Mouse (Mus musculus) 416B (cell line): ENCODE results near the gene 1700001P01Rik.

Experiments used
- DNase-seq: peaks from one replicate; pipeline ENCODE4 v3.0.0; 2011; ENCODE audit warnings: low read depth

1700001P01Rik gene

GRCm38 (mm10) chr11:97775808-97776496 lies at the start of gene 1700001P01Rik:
Gene 1700001P01Rik (minus strand): TSS chr11:97775918.
- no peak for DNase-seq

- peak; percentile 62 for DNase-seq
These were observed 49.6 kb upstream of the 1700001P01Rik start for GRCm38 (mm10) chr11:97825295-97825694.

DNA sequence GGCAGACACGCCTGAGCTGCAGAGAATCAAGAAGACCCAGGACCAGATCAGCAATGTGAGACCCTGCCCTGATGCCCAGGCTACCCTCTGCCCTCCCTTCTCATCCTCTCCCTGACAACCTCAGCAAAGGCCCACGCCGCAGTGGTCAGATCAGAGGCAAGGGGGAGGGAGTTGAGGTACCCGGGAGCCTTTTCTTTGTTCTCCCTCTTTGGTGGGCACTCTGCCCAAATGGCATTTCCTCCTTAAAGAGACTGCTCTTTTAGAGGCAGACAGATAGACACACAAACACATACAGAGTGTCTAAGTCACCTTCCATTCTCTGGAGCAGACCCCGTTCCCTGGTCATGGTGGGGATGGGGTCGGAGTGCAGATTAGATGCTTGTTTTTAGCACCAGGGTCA lies 49.2 kb upstream of the 1700001P01Rik start:
- no peak for DNase-seq

DNA sequence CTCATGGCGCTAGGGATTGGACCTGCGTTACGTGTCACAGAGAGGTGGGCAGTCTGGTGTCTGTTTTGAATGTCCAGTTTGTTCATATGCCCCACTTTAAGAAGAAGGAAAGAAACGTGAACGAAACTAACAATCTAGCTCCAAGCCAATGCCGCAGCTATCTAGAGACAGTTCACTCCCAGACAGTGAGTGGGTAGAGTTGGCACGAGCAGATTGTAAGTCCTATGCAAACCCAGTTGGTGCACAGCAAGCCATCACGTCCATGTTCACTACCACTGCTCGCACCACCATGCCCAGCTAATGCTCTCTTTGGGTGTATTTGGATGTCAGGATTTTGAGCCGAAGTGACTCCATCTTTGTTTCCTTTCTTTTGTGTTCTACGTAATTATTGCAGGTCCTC lies 48.5 kb upstream of the 1700001P01Rik start:
- no peak for DNase-seq

GRCm38 (mm10) chr11:97822840-97823603 lies 47.3 kb upstream of the 1700001P01Rik start:
- DNase-seq: no peak

- peak; percentile 91 for DNase-seq
These were observed 45.8 kb upstream of the 1700001P01Rik start for GRCm38 (mm10) chr11:97821401-97822064.

DNA sequence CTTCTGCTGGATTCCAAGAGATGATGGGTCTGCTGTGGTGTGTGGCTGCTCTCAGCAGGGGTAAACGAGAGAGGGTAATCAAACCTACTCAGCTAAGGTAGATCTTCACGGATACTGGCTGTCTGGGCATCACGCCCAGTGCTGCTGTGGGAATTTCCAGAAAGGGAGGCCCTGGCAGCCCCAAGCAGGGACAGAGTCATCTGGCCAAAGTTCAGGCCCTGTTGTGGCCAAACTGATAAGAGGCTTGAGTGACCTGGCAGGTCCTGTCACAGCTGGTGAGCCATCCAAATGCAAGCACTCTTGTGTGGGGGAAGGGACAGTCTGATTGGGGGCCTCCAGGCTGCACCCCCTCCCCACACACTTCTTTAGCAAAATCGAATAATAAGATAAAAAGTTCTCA lies 45.1 kb upstream of the 1700001P01Rik start:
- DNase-seq: peak; percentile 73

DNA sequence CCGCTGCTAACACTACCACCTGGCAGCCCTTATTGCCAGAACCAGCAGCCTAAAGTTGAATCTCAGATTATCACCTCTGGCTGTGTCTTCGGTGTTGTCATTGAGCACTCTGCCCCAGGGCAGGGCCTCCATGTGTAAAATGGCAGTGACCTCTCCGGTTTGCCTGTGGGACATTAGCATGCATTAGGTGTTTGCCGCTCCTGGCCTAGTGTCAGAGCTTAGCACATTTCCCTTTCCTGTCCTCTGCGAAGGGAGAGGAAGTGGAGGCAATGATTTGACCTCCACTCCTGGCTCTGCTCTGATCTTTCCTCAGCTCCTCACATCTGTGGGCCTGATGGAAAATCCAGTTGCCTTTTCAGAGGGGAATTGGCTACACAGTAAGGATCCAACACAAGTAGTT lies 44.2 kb upstream of the 1700001P01Rik start:
- DNase-seq: no peak

DNA sequence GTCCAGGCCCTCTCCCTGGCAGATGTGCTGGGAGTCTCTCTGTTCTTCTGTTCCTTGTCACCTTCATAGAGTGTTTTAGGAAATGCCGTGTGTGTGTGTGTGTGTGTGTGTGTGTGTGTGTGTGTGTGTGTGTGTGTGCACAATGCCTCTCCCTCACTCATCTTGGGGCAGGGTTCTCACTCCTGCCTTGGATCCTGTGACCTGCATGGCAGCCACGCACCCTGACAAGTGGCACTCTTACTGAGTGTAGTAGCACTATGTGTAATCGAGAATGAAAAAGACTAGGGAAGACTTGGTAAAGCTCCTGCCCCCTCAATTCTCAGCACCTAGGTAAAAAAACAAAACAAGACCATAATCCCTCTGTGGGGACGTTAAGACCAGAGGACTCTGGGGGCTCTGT lies 43.4 kb upstream of the 1700001P01Rik start:
- DNase-seq: no peak

DNA sequence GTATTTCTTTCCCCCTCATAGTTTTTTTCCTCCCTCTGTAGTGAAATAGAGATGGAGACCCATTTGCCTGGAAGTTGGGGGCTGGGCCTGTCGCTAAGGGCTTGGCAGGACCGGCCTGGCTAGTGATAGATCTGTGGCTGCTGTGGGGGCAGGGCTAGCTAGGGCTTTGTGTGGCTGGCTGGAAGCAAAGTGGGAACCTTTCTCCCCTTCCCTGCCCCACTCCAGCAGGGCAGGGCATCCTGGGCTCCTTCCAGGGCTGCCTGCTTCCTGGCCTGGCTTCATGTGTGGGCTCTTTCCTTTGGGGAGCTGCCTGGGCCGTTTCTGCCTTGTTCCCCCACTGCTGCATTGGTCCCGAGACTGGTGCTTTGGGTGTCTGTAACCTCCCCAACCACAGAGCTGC lies 42.9 kb upstream of the 1700001P01Rik start:
- DNase-seq: no peak

DNA sequence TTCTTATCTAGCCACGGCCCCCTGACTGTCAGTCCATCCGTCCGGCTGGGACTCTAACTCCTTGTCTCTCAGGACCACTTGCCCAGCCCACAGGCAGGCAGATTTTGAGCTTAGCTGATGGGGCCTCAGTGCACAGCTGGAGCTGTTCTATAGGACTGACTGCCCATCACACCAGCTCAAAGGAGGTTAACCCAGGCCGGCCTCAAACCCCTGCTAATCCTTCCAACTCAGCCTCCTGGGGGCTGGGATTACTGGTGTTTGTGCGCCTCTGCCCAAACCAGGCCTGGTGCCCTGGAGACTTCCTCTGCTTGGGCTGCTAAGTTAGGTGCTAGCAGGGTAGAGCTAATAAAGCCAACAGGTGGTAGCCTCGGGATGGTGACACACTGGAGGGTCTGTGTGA lies 42.3 kb upstream of the 1700001P01Rik start:
- DNase-seq: no peak

DNA sequence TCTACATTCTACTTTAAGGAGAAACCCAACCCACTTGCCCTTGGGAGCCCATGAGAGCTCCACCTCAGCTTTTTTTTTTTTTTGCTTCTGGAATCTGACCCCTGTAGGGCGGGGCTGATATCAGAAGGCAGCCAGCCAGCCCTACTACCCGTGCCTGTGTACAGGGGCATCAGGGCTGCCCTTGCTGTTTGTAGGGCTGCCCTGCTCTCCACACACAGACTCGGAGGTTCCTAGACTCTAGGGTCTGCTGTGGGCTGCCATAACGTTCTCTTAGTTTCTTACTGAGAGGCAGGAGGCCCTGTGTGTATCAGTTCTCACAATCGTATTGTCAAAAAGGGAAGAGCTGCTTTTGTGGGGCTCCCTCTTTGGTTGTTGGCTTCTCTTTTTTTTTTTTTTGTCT lies 41.7 kb upstream of the 1700001P01Rik start:
- DNase-seq: no peak

DNA sequence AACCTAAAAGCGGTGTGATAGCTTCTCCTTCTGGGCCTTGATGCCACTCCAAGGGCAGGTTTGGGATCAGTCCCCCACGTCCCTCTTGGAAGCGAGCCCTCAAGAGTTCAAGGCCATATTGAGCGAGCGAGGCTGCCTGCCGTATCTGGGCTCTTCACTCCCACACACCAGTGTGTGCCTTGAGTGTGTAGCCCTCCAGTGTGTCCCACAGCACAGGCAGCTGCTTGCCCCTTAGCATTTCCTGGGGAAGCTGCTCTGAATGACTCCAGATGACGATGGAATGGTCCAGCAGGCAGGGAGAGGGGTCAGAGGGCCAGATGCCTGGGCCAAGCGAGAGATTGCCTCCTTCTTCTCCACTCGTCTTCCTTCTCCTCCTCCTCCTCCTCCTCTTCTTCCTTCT lies 41.2 kb upstream of the 1700001P01Rik start:
- DNase-seq: no peak

DNA sequence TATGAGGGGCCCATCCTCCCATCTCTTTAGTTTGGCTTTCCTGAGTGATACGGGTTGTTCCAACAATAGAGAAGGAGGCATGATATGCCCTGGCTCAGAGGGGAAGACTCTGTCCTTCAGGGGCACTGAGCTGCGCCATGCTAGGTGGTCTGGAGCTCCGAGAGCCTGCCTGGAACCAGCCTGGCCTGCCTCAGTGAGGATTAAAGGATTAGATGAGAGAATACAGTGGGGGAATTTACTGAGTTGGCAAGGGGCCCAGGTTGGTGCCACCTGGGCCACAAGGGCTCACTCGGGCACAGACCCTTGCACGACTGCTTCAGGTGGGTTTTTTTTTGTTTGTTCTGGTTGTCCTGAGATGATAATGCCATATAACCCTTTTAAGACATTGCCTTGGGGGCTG lies 40.5 kb upstream of the 1700001P01Rik start:
- DNase-seq: no peak

DNA sequence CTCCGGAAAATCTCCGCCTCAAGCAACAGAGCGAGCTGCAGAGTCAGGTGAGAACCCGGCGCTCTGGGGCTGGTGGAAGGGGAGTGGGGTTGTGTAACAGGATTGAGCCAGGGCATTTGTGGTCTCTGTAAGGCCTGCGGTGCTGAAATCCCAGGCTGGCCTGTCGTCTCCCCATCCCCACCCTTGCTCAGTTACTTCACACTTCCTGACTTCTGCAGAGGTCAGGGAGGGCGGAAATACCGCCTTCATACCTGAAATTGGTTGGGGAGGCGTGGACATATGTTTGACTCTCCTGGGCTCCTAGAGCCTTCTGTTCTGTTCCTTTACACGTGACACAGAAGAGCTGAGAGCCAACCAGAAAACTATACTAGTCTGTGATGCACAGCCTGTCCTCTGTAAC lies 40.0 kb upstream of the 1700001P01Rik start:
- no peak for DNase-seq

GRCm38 (mm10) chr11:97813746-97814515 lies 38.2 kb upstream of the 1700001P01Rik start:
- DNase-seq: no peak

- DNase-seq: no peak
These were observed 37.4 kb upstream of the 1700001P01Rik start for GRCm38 (mm10) chr11:97813085-97813484.

- DNase-seq: no peak
These were observed 36.8 kb upstream of the 1700001P01Rik start for GRCm38 (mm10) chr11:97812491-97812921.

DNA sequence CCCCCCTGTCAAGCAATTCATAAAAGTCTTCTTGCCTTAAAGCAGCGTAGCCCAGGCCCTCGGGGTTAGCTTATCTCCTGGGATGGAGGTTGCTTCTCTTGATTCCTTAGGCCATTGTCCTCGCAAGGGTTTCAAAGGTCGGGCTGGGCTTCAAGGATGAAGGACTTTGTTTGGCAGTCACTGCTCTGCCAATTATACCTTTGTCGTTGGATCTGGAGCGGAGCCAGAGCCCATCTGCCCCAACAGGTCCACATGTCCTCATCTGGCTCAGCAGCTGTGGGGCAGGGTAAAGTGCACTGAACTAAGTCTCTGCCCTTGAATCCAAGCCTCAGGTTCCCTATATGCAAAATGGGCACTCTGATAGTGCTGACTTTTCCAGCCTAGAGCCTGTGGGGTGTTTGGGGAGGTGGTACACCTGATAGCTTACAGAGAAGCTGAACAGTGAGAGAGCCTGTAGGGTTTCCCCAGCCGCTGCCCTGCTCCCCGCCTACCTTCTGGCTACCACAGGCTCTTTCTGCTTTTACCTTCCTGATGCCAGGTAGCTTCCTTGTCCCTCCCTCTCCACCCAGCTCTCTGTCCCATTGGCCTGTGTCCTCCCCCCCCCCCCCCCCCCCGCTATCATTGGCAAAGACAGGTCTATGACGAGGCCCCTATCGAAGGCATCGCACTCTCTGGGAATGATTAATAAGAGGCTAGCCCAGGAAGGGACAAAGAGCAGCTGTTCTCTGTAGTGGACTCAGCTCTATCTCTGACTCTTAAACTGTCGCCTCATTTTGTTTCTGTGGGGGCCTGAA lies 36.0 kb upstream of the 1700001P01Rik start:
- no peak for DNase-seq

DNA sequence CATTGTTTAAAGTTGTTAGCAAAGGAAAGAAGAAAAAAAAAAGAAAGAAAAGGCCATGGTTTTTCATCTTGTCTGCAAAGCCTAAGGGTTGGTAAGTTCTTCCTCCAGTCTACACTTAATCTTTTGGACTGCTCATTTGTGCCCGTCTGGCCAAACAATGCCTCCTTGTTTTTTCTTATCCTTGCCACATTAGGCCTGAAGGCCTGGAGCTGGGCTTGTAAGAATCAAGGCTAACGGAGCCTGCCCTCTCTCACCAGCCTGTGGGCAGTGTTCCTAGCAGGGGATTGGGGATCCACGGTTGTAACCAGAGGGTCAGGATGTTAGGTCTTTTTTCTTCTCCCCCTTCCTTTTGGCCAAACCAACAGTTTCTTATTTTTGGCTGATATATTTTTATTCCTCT lies 35.3 kb upstream of the 1700001P01Rik start:
- no peak for DNase-seq

DNA sequence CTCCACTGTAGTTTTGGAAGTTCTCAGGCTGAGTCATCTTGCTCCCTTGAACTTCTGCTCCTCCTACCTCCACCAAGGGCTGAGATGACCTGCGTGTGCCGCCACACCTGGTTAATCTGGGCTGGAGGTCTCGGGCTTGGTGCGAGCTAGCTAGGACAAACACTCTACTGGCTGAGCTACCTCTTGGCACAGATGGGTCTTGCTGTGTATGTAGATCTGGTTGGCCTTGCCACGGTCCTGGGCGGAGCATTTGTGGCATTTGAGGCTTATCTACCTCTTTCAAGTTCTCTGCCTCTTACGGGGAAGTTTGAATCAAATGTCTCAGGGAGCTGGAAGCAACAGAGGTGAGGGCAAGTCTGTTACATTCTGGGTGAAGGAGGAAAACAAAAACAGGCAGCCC lies 34.6 kb upstream of the 1700001P01Rik start:
- DNase-seq: no peak
